In the genomic region with DNA sequence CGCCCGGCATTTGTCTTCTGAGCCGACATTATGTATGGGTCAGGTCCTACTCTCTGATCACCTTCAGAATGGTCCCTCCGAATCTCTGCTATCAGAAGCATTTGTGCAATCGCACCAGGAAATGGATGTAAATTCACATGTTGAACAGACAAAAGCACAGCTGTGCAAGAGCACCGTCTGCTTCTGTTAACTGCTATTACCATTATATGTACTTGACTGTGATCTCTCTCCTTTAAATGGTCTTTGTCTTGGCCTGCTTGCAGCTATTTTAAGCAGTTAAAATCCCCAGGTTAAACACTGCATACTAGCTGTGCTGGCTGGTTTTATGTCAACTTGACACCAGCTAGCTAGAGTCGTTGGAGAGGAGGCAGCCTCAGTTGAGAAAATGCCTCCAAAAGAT, we compare ENCODE assay signal across 25 mouse cellular contexts.
A peak's percentile ranks its signal among the peaks of the same experiment; 100 is the strongest.
DNase-seq lines count a peak whose midpoint lies in the region; ATAC-seq and TF ChIP-seq lines count a peak whose summit lies in the region.
"Had no signal": no experiment of that assay in that cellular context is flagged by ENCODE, and none has a peak within 500 bp of the region (broad histone marks: within the 10 kb centered on the region; RNA-seq: fewer than 3 reads in every experiment).

No protein-coding gene starts in this region.

- no peak for TF ChIP-seq CTCF in hindbrain, postnatal 0 days (IDR thresholded peaks at IDR 0.05; ENCODE audit: low read depth)

- peak overlapping the region; percentile 16 to 30; a peak in 3 of 4 replicates for H3K27ac ChIP-seq in heart, embryonic 14.5 days (replicated peaks in 1 of 2; ENCODE audit: control insufficient read depth in 1 of 2, insufficient read depth in 1 of 2, low read depth in 2 of 2, low read length in 2 of 2)
- H3K27ac ChIP-seq in forebrain, embryonic 14.5 days (ENCODE audit: low read depth, low read length) = no peak overlapping the region
- no peak overlapping the region for H3K27ac ChIP-seq in hindbrain, postnatal 0 days
- H3K27ac ChIP-seq in intestine, embryonic 16.5 days (ENCODE audit: low read length) = no peak overlapping the region
- H3K27ac ChIP-seq: embryonic facial prominence, embryonic 13.5 days; intestine, embryonic 15.5 days; kidney, postnatal 0 days; liver, embryonic 12.5 days; midbrain, embryonic 10.5 days had no signal

- H3K27me3 ChIP-seq in heart, embryonic 14.5 days (ENCODE audit: control insufficient read depth, insufficient read depth, low read length) = no peaks in the 10 kb centered on the region
- no peaks in the 10 kb centered on the region for H3K27me3 ChIP-seq in forebrain, embryonic 14.5 days (replicated peaks; ENCODE audit: control insufficient read depth, insufficient read depth, low read length)
- no peaks in the 10 kb centered on the region for H3K27me3 ChIP-seq in hindbrain, postnatal 0 days (ENCODE audit: insufficient read depth, low read length)
- H3K27me3 ChIP-seq in intestine, embryonic 16.5 days (replicated peaks; ENCODE audit: control insufficient read depth, insufficient read depth, low read length) = no peaks in the 10 kb centered on the region
- H3K27me3 ChIP-seq: embryonic facial prominence, embryonic 13.5 days; intestine, embryonic 15.5 days; liver, embryonic 12.5 days had no signal

- WGBS in heart, embryonic 14.5 days = 58% methylated on average over 7 of the region's 7 CpGs
- 52% methylated on average over 7 of the region's 7 CpGs for WGBS in forebrain, embryonic 14.5 days
- WGBS in hindbrain, postnatal 0 days = 54% methylated on average over 7 of the region's 7 CpGs
- 65% methylated on average over 7 of the region's 7 CpGs for WGBS in intestine, embryonic 16.5 days

- no peak overlapping the region for H3K4me2 ChIP-seq in heart, embryonic 14.5 days (ENCODE audit: low read length)
- H3K4me2 ChIP-seq in forebrain, embryonic 14.5 days (ENCODE audit: low read length) = no peak overlapping the region
- H3K4me2 ChIP-seq in hindbrain, postnatal 0 days (ENCODE audit: low read depth, low read length) = no peak overlapping the region
- no peak overlapping the region for H3K4me2 ChIP-seq in intestine, embryonic 16.5 days (ENCODE audit: low read depth, low read length)
- H3K4me2 ChIP-seq: embryonic facial prominence, embryonic 13.5 days; intestine, embryonic 15.5 days; liver, embryonic 12.5 days had no signal

- H3K9me3 ChIP-seq in heart, embryonic 14.5 days (ENCODE audit: control insufficient read depth, low read length) = no peaks in the 10 kb centered on the region
- no peaks in the 10 kb centered on the region for H3K9me3 ChIP-seq in forebrain, embryonic 14.5 days (replicated peaks; ENCODE audit: control insufficient read depth, low read length)
- H3K9me3 ChIP-seq in hindbrain, postnatal 0 days (ENCODE audit: low read length) = no peaks in the 10 kb centered on the region
- H3K9me3 ChIP-seq in intestine, embryonic 16.5 days (ENCODE audit: control insufficient read depth, low read length) = no peaks in the 10 kb centered on the region
- H3K9me3 ChIP-seq: embryonic facial prominence, embryonic 13.5 days; intestine, embryonic 15.5 days; liver, embryonic 12.5 days; midbrain, embryonic 10.5 days had no signal

- H3K36me3 ChIP-seq in heart, embryonic 14.5 days (ENCODE audit: control insufficient read depth, insufficient read depth, low read length) = peaks cover 3% of the 10 kb centered on the region; the same call in 1 of the 2 replicates
- no peaks in the 10 kb centered on the region for H3K36me3 ChIP-seq in forebrain, embryonic 14.5 days (ENCODE audit: control insufficient read depth, insufficient read depth, low read length)
- H3K36me3 ChIP-seq in hindbrain, postnatal 0 days (ENCODE audit: insufficient read depth, low read length) = no peaks in the 10 kb centered on the region
- H3K36me3 ChIP-seq in intestine, embryonic 16.5 days (ENCODE audit: control insufficient read depth, insufficient read depth, low read length) = no peaks in the 10 kb centered on the region; the same call in 1 of the 2 replicates
- H3K36me3 ChIP-seq: intestine, embryonic 15.5 days; liver, embryonic 12.5 days; midbrain, embryonic 10.5 days had no signal

- no peak overlapping the region for H3K9ac ChIP-seq in heart, embryonic 14.5 days (ENCODE audit: low read length)
- H3K9ac ChIP-seq in forebrain, embryonic 14.5 days (ENCODE audit: low read length) = no peak overlapping the region
- no peak overlapping the region for H3K9ac ChIP-seq in hindbrain, postnatal 0 days (replicated peaks; ENCODE audit: low read length)
- no peak overlapping the region for H3K9ac ChIP-seq in intestine, embryonic 16.5 days (ENCODE audit: low read depth, low read length)
- H3K9ac ChIP-seq: embryonic facial prominence, embryonic 13.5 days; intestine, embryonic 15.5 days; liver, embryonic 12.5 days had no signal

- intact Hi-C loops in heart, postnatal 36 days (cut with DNase I) = no loop called here

- peaks cover 3 to 5% of the 10 kb centered on the region in 2 experiments; a peak in 3 of 4 replicates for H3K4me1 ChIP-seq in heart, embryonic 14.5 days (ENCODE audit: control insufficient read depth in 2 of 2, insufficient read depth in 2 of 2, low read length in 2 of 2)
- H3K4me1 ChIP-seq in forebrain, embryonic 14.5 days (ENCODE audit: control insufficient read depth, insufficient read depth, low read length) = peaks cover 9% of the 10 kb centered on the region; the same call in 1 of the 2 replicates
- H3K4me1 ChIP-seq in hindbrain, postnatal 0 days (ENCODE audit: insufficient read depth, low read length) = no peaks in the 10 kb centered on the region; the same call in 1 of the 2 replicates
- H3K4me1 ChIP-seq in intestine, embryonic 16.5 days (ENCODE audit: control insufficient read depth, insufficient read depth, low read length) = no peaks in the 10 kb centered on the region
- H3K4me1 ChIP-seq: intestine, embryonic 15.5 days; liver, embryonic 12.5 days had no signal

- no peak for DNase-seq in heart, postnatal 36 days
- DNase-seq in R1 (ENCODE audit: low read depth, low spot score) = peak; percentile 35
- peak; percentile 36 for DNase-seq in forebrain, embryonic 14.5 days (ENCODE audit: low spot score)
- DNase-seq in hindbrain, postnatal 0 days (ENCODE audit: low spot score) = peak; percentile 15
- no peak for DNase-seq in left cerebral cortex, adult 18-20 months (ENCODE audit: low spot score in 2 of 2)
- no peak for DNase-seq in left cerebral cortex, adult 11 months (ENCODE audit: low spot score)
- DNase-seq: adrenal gland, adult 8-10 months; B cell, adult 2 months; cerebellum, adult 9-10 months; gastrocnemius, postnatal 36 days; heart, postnatal 14 days; layer of hippocampus, postnatal 36 days; left cerebral cortex, postnatal 4 days; lung, adult 2 months; lung, postnatal 4 days; right cerebral cortex, postnatal 14 days; spleen, adult 18-20 months; thymus, postnatal 25 days had no signal

- H3K4me3 ChIP-seq in heart, embryonic 14.5 days (ENCODE audit: control insufficient read depth in 1 of 2, insufficient read depth in 1 of 2, low read depth in 1 of 2, low read length in 2 of 2) = no peak overlapping the region
- no peak overlapping the region for H3K4me3 ChIP-seq in forebrain, embryonic 14.5 days (ENCODE audit: low read depth, low read length)
- no peak overlapping the region for H3K4me3 ChIP-seq in hindbrain, postnatal 0 days (ENCODE audit: low read length)
- no peak overlapping the region for H3K4me3 ChIP-seq in intestine, embryonic 16.5 days (ENCODE audit: low read length)
- H3K4me3 ChIP-seq: embryonic facial prominence, embryonic 13.5 days; intestine, embryonic 15.5 days; liver, embryonic 12.5 days; midbrain, embryonic 10.5 days had no signal

- ATAC-seq in heart, embryonic 14.5 days (ENCODE audit: insufficient number of reproducible peaks, insufficient read depth, low FRiP score, low read depth) = no peak
- ATAC-seq in forebrain, embryonic 14.5 days = 0 out of 2 replicates have a peak, but pooled peaks have one; percentile 20
- ATAC-seq in hindbrain, postnatal 0 days = 0 out of 2 replicates have a peak, but pooled peaks have one; percentile 12
- no peak for ATAC-seq in intestine, embryonic 16.5 days
- ATAC-seq: intestine, embryonic 15.5 days; liver, embryonic 12.5 days had no signal

Comparison
In these comparisons a context has a peak if more than half of its experiments do, and no peak if none do; other contexts are left out.
1. ATAC-seq: peak in forebrain, embryonic 14.5 days (single experiment) and hindbrain, postnatal 0 days (single experiment); none in heart, embryonic 14.5 days (single experiment) and intestine, embryonic 16.5 days (single experiment).
2. H3K27ac ChIP-seq: peak in heart, embryonic 14.5 days (2 of 2); none in forebrain, embryonic 14.5 days (single experiment), hindbrain, postnatal 0 days (single experiment) and intestine, embryonic 16.5 days (single experiment).
3. DNase-seq: peak in R1 (single experiment), forebrain, embryonic 14.5 days (single experiment) and hindbrain, postnatal 0 days (single experiment); none in heart, postnatal 36 days (0 of 2), left cerebral cortex, adult 18-20 months (0 of 2) and left cerebral cortex, adult 11 months (single experiment).